Mouse (Mus musculus) large intestine, adult 2 months (tissue): ENCODE results near the gene Traf7. TPM values are rescaled to one million over a fixed set of nuclear protein-coding genes. Genes with fewer than 3 reads are reported as not detected.
A peak's percentile ranks its signal among the peaks of the same experiment; 100 is the strongest.

Experiments
- DNase-seq: peaks from one replicate; pipeline ENCODE4 v3.0.0-alpha.2; 2012; ENCODE audit warnings: low read depth, low spot score
- WGBS: fragments of 180-500 bp; shearing (Covaris S2); methylation state at CpG from one replicate; pipeline ENCODE4 v1.1.7; 2018; 5-methylcytosine and 5-hydroxymethylcytosine counted together
- polyA plus RNA-seq: library from polyadenylated mRNA; depleted of rRNA; stranded (reverse); fragments of >200 nt; gene quantifications from 2 replicates; pipeline ENCODE4 v1.2.3, GENCODE M21; 2012; rRNA removed

Gene Traf7
- polyA plus RNA-seq, result 119 and 178 TPM in 2 replicates

DNA sequence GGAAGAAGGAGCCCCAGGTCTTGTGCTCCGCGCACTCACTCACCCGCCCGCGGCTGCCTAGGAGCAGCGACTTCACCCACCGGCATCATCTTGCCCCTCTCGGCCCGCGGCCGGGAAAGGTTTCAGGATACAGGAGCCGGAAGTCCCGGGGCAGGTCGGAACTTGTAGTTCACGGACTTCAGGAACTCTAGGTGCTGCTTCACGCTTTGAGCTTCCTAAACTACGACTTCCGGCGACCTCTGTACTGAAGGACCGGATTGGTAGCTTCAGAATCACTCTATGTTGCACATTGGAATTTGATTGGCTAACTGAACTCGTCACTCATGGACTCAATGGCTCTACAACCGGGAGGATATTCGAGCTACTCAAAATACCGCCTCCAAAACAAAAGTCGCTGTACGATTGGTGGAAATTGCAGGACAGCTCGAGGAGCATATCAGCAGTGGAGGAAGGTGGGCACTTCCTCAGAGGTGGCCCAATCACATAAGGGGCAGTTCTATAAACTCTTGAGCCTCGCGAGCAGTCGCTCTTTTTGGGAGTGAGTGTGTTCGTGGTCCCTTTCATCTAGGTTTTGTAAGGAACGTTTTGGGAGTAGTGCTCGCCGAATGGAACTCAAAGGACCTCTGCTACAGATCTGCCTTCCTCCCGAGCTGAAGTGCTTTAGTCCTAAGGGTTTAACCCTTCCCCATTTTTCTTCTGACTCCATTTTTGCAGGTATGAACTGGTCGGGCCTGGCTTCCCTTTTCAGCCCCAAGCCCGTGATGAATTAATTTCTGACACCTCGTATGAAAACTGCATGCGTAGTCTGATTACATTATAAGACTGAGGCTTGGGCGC lies at the start of gene Traf7:
Gene Traf7, minus strand, starts transcription at position 216 of the 837 bp plus-strand sequence.
- peak; percentile 100 for DNase-seq
- WGBS, result under 1% methylated on average over 40 of the region's 40 CpGs

DNA sequence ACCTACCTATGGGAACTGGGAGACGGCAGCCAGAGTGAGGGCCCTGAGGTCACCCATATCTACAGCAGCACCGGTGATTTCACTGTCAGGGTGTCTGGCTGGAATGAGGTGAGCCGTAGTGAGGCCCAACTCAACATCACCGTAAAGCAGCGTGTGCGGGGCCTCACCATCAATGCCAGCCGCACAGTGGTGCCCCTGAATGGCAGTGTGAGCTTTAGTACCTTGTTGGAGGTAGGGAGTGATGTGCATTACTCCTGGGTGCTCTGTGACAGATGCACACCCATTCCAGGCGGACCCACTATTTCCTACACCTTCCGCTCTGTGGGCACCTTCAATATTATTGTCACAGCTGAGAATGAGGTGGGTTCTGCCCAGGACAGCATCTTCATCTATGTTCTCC lies 46.1 kb upstream of the Traf7 start:
- WGBS, result 96% methylated on average over 9 of the region's 9 CpGs
- no peak for DNase-seq

DNA sequence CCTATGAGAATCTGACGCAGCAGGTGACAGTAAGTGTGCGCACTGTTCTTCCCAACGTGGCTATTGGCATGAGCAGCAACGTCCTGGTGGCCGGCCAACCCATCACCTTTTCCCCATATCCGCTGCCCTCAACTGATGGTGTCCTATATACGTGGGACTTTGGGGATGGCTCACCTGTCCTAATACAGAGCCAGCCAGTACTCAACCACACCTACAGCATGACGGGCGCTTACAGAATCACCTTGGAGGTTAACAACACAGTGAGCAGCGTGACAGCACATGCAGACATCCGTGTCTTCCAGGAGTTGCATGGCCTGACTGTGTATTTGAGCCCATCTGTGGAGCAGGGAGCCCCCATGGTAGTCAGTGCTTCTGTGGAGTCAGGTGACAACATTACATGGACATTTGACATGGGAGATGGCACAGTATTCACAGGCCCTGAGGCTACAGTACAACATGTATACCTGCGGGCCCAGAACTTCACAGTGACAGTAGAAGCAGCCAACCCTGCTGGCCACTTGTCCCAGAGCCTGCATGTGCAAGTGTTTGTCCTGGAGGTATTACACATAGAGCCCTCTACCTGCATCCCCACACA lies 45.0 kb upstream of the Traf7 start:
- DNase-seq, result no peak
- WGBS, result 91% methylated on average over 12 of the region's 12 CpGs

DNA sequence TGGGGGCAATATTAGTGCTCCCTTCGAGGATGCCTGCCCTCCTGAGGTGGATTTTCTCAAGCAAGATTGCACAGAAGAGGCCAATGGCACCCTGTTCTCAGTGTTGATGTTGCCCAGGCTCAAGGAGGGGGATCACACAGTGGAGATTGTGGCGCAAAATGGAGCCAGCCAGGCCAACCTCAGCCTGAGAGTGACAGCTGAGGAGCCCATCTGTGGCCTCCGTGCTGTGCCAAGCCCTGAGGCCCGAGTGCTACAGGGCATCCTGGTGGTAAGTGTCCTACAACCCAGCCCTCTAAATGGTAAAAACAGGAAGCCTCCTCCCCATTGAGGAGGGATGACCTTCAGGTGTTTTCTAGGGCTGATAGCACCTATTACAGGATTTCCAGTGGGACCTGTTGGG lies 42.1 kb upstream of the Traf7 start:
- 84% methylated on average over 4 of the region's 4 CpGs for WGBS
- DNase-seq, result no peak

DNA sequence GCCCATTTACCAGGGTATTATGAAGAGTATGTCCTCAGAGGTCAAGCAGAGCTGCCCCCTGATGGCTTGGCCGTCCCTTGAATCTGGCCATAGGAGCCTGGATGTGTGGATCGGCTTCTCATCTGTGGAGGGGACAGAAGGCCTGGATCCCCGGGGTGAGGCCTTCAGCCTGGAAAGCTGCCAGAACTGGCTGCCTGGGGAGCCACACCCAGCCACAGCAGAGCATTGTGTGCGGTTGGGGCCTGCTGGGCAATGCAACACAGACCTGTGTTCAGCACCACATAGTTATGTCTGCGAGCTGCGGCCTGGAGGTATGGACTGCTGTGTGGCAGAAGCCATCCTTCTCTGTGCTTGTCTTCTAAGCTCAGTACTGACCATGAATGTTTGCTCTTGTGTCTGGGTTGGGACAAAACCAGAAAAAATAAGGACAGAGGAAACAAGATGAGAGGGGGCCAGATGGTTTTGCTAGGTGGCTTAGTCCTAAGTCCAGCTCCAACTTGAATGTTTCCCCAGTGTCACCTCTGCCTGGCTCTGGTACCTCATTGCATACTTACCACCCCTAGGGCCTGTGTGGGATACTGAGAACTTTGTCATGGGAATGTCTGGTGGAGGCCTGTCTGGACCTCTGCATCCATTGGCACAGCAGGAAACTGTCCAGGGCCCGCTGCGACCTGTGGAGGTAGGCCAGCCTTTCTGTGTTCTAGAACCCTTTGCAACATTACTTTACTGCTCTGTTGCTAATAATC lies 39.5 kb upstream of the Traf7 start:
- peak; percentile 53 for DNase-seq
- WGBS, result 31% methylated on average over 8 of the region's 8 CpGs

DNA sequence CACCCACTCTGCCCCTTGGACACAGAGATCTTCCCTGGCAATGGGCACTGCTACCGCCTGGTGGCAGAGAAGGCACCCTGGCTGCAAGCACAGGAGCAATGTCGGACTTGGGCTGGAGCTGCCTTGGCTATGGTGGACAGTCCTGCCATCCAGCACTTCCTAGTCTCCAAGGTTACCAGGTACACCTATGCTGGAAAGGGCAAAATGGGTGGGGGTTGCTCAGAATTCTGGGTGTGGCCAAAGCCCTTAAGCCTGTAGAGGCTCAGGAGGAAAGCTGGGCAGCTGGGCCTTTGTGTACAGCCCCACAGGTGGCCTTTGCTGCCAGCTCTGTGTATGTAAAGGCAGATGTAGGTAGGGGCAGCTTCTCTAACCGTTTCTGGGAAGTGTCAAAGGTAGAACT lies 38.1 kb upstream of the Traf7 start:
- DNase-seq, result no peak
- WGBS, result 80% methylated on average over 3 of the region's 3 CpGs

DNA sequence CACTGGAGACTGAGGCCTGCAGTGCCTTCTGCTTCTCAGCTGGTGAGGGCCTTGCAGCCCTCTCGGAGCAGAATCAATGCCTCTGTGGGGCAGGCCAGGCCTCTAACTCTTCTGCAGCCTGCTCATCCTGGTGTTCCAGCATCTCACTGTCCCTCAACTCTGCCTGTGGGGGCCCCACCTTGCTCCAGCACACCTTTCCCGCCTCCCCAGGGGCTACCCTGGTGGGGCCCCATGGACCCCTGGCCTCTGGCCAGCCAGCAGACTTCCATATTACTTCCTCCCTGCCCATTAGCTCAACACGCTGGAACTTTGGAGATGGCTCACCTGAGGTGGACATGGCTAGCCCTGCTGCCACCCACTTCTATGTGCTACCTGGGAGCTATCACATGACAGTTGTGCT lies 37.4 kb upstream of the Traf7 start:
- 73% methylated on average over 3 of the region's 3 CpGs for WGBS
- no peak for DNase-seq

DNA sequence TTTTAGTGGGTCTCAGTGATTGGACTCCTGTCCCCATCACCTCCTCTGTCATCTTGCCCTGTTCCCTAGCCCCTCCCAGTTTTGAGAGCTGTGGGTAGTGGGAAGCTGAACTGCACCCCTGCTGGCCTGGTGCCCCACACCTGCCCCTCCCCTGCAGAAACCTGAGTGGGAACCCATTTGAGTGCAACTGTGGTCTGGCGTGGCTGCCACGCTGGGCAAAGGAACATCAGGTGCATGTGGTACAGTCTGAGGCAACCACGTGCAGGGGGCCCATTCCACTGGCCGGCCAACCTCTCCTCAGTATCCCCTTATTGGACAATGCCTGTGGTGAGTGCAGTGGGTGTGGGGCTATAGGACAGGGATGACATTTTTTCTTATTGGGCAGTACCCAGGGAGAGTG lies 36.7 kb upstream of the Traf7 start:
- no peak for DNase-seq
- 88% methylated on average over 4 of the region's 4 CpGs for WGBS

DNA sequence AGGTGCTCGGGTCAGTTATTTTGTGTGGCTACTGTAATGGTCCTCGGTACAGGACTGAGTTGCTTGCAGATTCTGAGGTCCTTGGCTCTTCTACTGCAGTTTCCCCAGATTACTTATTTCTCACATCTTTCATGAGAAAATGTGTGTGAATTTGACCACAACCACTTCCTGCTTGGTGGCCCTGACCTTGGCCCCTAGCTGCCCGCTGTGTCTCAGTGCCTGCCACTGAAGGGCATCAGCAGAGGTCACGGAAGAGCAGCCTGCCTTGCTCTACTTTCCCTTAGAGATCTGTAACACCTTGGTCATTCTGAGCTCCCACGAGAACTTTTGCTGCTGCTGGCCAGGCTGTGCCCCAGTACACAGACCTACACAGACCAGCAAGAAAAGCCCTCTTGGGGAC lies 35.9 kb upstream of the Traf7 start:
- WGBS, result 76% methylated on average over 5 of the region's 5 CpGs
- no peak for DNase-seq

DNA sequence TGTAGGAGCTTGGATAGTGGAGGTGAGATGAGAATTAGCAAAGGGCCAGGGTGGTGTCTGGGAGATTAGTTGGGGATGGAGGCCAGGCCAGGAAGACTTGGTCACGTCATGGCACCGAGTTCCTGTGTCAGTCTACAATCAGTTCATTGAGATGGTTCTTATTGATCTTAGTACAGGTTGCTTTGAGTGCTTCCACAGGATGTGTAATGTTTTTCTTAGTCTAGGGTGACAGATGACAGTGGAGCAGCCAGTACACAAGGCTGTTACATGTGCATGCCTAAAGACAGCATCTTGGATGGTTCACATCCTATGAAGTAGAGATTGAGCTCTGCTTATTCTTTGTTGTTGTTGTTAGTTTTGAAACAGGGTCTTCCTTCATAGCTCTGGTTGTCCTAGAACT lies 33.9 kb upstream of the Traf7 start:
- DNase-seq, result no peak
- WGBS, result 97% methylated on average over 2 of the region's 2 CpGs

DNA sequence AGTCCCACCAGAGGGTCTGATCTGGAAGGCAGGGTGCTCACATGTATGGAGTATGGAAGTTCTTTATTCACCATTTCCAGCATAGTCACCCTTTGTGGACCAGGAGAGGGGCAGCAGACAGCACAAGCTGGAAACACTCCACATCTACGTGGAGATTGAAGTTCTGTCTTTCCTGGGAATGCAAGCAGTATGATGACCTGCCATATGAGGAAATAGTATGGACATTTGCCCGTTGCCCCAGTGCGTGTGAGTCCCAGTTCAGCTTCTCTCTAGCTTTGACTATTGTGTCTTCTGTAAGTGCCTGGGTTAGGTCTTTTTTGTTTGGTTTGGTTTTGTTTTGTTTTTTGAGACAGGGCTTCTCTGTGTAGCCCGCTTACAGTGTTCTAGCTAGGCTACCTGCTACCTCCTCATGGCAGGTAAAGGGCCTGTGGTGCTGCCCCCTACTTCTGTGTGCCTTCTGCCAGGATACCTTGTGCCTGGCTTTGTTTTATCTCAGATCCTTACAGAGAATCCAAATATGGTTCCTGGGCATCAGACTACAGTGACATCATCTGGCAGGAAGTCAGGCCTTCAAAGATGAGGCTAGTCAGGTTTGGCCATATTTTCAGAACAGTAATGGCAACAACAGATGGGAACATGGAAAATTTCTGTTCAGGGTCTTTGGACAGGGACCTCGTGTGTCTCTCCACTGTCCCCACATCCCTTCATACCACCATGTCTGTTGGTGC lies 32.7 kb upstream of the Traf7 start:
- WGBS, result 68% methylated on average over 5 of the region's 5 CpGs
- no peak for DNase-seq

DNA sequence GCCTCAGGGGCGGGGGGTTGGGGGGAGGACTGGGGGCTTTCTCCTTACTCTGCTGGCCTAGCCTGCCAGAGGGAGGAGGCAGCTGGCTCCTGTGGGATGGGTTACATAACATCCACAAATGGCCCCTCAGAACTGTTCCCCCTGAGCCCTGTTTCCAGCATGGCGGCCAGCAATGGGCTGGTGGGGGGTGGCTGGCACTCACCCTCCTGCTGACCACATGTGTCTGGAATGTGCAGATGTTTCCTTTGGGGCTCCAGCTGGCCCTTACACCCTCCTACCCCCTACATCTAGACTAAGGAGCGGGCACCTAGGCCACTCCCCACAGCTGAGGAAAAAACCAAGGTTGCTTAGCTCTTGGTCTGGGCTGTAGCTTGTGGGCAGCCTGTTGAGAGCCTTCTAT lies 31.4 kb upstream of the Traf7 start:
- WGBS, result 76% methylated on average over 3 of the region's 3 CpGs
- DNase-seq, result no peak

DNA sequence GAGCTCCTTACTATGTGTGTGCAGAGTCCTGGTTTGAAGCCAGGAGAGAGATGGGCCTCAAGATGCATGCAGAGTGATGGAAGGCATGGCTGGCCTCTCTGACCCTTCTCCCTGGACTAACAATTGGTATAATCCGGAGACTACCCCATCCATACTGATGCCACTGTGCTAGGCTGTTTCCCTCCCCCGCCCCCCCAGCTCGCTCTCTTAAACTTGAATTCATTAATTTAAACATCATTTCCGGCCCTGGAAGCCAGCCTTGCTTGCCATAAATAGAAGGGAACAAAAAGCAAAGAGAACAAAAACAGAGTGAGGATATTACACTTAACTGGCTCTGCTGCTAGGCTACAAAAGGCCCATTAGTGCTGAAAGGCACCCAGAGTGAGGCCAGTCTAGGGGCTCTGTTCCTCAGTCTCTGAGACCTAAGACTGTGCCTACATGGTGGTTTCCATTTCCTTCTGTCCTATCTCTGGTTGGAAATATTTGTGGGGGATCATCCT lies 30.9 kb upstream of the Traf7 start:
- 71% methylated on average over 4 of the region's 4 CpGs for WGBS

DNA sequence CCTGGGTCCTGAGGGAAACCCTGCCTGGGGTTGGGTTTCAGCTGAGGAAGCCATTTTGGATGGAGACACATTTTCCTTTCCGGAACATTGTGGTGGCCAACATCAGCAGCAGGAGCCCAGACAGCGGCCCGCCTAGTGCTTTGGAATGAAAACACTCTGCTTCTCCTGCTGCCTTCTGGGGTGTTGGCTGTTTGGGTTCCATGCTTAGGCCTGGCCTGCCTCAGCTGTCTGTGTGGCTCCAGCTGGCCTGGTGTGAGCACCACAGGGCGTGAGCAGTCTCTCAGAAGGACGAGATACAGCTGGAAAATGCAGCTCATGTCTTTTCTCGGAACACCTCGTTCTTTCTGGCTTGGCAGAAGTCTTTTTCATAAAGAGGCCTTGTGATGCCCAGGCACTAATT lies 29.4 kb upstream of the Traf7 start:
- 62% methylated on average over 7 of the region's 7 CpGs for WGBS
- no peak for DNase-seq

More for the DNA sequence above, 30.9 kb upstream of the Traf7 start:
- no peak for DNase-seq

DNA sequence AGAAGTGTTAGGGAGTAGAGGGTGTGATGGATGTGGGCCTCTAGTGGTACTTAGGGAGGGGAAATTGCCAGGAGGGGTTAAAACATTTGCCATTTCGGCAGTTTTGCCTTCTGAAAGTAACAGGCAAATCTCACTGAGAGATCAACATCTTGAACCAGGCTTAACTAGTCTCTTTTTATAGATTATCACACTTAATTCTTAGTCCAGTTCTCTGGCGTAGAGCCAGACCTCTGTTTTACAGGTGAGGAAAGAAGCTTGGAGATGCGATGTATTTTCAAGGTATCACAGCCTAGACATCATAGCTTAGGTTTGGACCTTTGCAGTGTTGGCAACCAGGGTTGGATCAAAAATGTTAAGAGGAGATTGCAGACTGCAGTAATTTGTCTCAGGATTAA lies 23.3 kb upstream of the Traf7 start:
- no peak for DNase-seq
- 52% methylated on average over 3 of the region's 3 CpGs for WGBS

DNA sequence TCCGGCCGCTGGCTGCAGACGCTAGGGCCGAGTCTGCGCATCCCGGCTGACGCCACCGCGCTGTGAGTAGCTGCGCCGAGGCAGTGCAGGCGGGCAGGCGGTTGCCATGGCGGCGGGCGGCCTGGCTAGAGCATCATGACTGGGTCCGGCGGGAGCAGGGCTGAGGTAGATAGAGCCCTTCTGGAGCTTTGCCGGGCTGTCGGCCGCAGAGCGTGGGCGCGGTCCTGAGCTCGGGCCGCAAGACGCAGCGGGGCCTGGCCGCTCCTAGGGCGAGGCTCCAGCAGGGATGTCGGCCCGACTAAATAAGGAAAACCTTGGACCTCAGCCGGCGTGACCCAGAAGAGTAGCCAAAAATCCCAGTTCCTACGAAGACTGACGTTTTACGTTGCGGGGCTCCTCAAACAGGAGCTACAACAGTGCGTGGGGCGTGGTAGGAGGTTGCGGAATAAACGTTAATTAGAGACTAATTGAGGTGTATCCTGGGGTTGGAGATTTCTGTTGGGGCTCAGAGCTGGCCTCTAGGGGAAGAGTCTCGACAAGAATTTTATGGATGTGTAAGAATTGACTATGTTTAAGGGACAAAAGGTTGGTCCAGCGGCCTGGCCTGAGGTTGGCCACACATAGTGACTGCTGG lies 22.8 kb upstream of the Traf7 start:
- no peak for DNase-seq
- under 1% methylated on average over 44 of the region's 44 CpGs for WGBS

DNA sequence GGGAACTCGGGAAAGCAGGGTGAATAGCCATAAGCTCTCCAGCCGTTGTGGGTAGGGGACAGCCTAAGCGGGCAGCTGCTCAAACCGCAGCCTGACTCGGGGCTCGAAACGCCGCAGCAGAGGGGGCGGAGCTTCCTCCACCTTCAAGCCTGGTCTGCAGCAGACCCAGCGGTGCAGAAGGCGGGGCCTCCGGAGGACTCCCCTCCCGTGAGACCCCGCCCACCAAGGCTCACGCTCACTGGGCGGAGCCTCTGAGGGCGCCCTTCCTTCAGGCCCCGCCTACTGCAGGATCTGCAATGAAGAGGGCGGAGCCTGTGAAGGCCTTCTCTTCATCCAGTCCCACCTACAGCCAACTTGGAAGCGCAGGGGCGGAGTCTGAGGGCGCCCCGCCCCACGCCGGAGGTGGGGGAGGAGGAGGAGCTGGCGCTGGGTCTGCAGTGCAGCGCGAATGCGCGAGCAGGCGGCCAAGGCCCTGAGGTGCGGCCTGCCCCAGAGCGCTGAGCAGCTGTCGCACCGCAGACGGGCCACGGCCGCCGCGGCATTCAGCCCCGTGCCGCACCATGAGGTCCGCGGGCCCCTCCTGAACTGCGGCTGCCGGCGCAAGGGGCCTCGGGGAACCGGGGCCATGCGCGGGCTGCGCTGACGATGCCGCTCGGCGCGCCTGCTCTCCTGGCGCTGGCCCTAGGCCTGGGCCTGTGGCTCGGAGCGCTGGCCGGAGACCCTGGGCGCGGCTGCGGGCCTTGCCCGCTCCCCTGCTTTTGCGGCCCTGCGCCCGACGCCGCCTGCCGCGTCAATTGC lies 22.1 kb upstream of the Traf7 start, which contains the start of gene Pkd1:
Gene Pkd1, plus strand, starts transcription at position 217 of the 798 bp plus-strand sequence.
- WGBS, result under 1% methylated on average over 72 of the region's 72 CpGs
- peak; percentile 99 for DNase-seq

DNA sequence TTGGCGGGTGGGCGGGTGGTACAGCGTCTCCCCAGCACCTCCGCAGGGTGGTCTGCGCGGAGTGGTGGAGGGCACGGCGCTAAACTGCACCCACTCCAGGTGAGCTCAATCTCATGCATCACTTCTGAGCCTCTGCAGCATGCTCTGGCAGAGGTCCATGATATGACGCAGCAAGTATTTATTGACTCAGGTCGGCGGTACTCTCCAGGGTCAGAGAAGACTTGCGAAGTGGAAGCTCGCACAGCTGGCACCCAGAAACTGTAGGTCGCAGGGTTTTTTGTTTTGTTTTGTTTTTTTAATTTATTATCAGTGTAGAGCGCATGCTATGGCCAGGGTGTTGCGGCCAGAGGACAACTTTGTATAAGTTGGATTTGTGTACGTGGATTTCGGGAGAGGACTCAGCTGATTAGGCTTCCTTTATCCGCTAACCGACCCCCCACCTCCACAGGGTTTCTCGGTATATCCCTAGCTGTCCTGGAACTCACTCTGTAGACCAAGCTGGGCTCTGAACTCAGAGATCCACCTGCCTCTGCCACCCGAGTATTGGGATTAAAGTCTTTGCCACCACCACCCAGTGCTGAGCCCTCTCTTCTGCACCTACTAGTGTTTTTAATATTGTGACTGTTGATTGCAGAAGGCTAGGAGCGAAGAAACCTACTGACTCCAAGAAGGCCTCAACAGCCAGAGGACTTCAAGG lies 21.3 kb upstream of the Traf7 start:
- peak; percentile 79 for DNase-seq
- WGBS, result 1% methylated on average over 23 of the region's 23 CpGs
